Mouse (Mus musculus): ENCODE measurements around the gene Ttk. TPM values are rescaled to one million over a fixed set of nuclear protein-coding genes. Genes with fewer than 3 reads are reported as not detected.

Ttk gene
- 34.6 and 36.8 TPM in 2 replicates for polyA plus RNA-seq (2016; fragmentation: Nextera tagmentation; extraction: Ambion mirVana)

- H3K27me3 ChIP-seq = no peaks in the 10 kb centered on the region
- peaks cover 14% of the 10 kb centered on the region for H3K4me1 ChIP-seq
- peak within 1 kb of the TSS; percentile 60 for H3K4me2 ChIP-seq (replicated peaks)
- no peaks in the 10 kb centered on the region for H3K9me3 ChIP-seq
- peak within 1 kb of the TSS; percentile 95 for H3K27ac ChIP-seq (replicated peaks)
- no peaks in the 10 kb centered on the region for H3K36me3 ChIP-seq
- 1% methylated on average over 38 of the region's 38 CpGs for WGBS
- peak within 1 kb of the TSS; percentile 85 for H3K4me3 ChIP-seq
- peak within 1 kb of the TSS; percentile 78 for H3K9ac ChIP-seq (replicated peaks)
- peak; percentile 99 for ATAC-seq (ENCODE audit: low FRiP score, low read depth)
Observed at GRCm38 (mm10) chr9:83833811-83834747, at the start of gene Ttk. Gene Ttk (plus strand): TSS chr9:83834689.

- Histone ChIP-seq H3K4me2 (replicated peaks) (no peak overlapping the region), H3K4me3 (no peak overlapping the region), H3K36me3 (peaks cover 39% of the 10 kb centered on the region), H3K9me3 (no peaks in the 10 kb centered on the region), H3K9ac (replicated peaks) (no peak overlapping the region), H3K27me3 (no peaks in the 10 kb centered on the region), H3K27ac (replicated peaks) (no peak overlapping the region), H3K4me1 (no peaks in the 10 kb centered on the region)
- no peak for ATAC-seq (ENCODE audit: low FRiP score, low read depth)
- 42% methylated on average over 1 of the region's 1 CpGs for whole genome bisulfite sequencing
Observed at GRCm38 (mm10) chr9:83785501-83785900, 49.0 kb upstream of the Ttk start.

DNA sequence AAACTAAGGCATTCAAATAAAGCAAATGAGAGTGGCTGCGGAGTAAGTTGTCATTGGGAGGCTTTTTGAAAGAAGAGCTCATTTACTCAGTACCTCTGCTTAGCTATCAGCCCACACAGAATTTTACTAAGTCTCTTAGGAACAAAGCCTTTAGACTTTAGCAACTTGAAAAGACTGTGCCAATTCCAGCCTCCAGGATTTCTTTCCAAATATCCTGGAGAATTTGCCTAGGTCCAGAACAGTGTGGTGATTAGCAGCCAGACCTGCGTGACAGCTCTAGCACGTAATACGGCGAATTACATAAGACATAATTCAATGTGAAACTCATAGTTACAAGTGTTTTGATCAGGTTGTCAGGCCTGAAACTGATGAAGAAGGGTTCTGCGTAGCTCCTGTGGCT, 45.2 kb upstream of the Ttk start:
- no peak overlapping the region for H3K4me2 ChIP-seq (replicated peaks)
- H3K9ac ChIP-seq (replicated peaks) = no peak overlapping the region
- H3K27ac ChIP-seq (replicated peaks) = no peak overlapping the region
- H3K36me3 ChIP-seq = 0 out of 2 replicates have a peak, but pooled peaks cover 22% of the 10 kb centered on the region
- H3K4me3 ChIP-seq = no peak overlapping the region
- no peaks in the 10 kb centered on the region for H3K9me3 ChIP-seq
- H3K27me3 ChIP-seq = no peaks in the 10 kb centered on the region
- no peaks in the 10 kb centered on the region for H3K4me1 ChIP-seq
- WGBS = 91% methylated on average over 6 of the region's 6 CpGs
- ATAC-seq (ENCODE audit: low FRiP score, low read depth) = no peak

- no peak overlapping the region for H3K4me2 ChIP-seq (replicated peaks)
- 0 out of 2 replicates have a peak, but pooled peaks cover 5% of the 10 kb centered on the region for H3K36me3 ChIP-seq
- H3K4me3 ChIP-seq = no peak overlapping the region
- WGBS = 92% methylated on average over 7 of the region's 7 CpGs
- no peak overlapping the region for H3K9ac ChIP-seq (replicated peaks)
- H3K4me1 ChIP-seq = no peaks in the 10 kb centered on the region
- H3K27me3 ChIP-seq = no peaks in the 10 kb centered on the region
- no peak for ATAC-seq (ENCODE audit: low FRiP score, low read depth)
- H3K9me3 ChIP-seq = no peaks in the 10 kb centered on the region
- no peak overlapping the region for H3K27ac ChIP-seq (replicated peaks)
Observed at GRCm38 (mm10) chr9:83796875-83797274, 37.6 kb upstream of the Ttk start.

- 84% methylated on average over 8 of the region's 8 CpGs for WGBS
- 0 out of 2 replicates have a peak, but pooled peaks cover 4% of the 10 kb centered on the region for H3K4me1 ChIP-seq
- no peaks in the 10 kb centered on the region for H3K27me3 ChIP-seq
- H3K36me3 ChIP-seq = 0 out of 2 replicates have a peak, but pooled peaks cover 5% of the 10 kb centered on the region
- H3K9ac ChIP-seq (replicated peaks) = no peak overlapping the region
- H3K9me3 ChIP-seq = no peaks in the 10 kb centered on the region
- ATAC-seq (ENCODE audit: low FRiP score, low read depth) = no peak
- no peak overlapping the region for H3K4me3 ChIP-seq
- no peak overlapping the region for H3K4me2 ChIP-seq (replicated peaks)
- H3K27ac ChIP-seq (replicated peaks) = no peak overlapping the region
Observed at GRCm38 (mm10) chr9:83797898-83798297, 36.6 kb upstream of the Ttk start.

DNA sequence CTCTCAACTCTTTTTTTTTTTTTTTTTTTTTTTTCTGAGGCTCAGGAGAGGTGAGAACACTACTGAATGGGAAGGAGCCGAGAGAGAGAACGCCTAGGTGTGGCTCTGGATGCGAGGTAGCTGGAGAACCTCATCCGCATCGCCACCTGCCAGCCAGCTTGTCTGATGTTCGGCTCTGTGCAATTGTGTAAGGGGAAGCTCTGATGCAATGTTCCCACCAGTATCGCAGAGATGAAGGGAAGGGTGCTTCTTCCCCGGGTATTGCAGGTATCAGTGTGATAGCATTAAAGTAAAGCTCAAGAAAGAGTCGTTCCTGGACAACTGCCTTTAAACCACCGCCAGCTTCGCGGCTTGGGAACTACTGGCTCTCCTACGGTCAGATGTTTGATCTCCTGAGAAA, 30.1 kb upstream of the Ttk start:
- Histone ChIP-seq H3K4me1 (peaks cover 27% of the 10 kb centered on the region), H3K27ac (replicated peaks) (no peak overlapping the region), H3K27me3 (peaks cover 8% of the 10 kb centered on the region), H3K9me3 (no peaks in the 10 kb centered on the region), H3K4me3 (peak overlapping the region; percentile 75), H3K9ac (replicated peaks) (peak overlapping the region; percentile 76; the same call in 1 of the 2 replicates), H3K4me2 (replicated peaks) (peak overlapping the region; percentile 84), H3K36me3 (0 out of 2 replicates have a peak, but pooled peaks cover 5% of the 10 kb centered on the region)
- ATAC-seq (ENCODE audit: low FRiP score, low read depth) = no peak
- WGBS = 60% methylated on average over 13 of the region's 13 CpGs

DNA sequence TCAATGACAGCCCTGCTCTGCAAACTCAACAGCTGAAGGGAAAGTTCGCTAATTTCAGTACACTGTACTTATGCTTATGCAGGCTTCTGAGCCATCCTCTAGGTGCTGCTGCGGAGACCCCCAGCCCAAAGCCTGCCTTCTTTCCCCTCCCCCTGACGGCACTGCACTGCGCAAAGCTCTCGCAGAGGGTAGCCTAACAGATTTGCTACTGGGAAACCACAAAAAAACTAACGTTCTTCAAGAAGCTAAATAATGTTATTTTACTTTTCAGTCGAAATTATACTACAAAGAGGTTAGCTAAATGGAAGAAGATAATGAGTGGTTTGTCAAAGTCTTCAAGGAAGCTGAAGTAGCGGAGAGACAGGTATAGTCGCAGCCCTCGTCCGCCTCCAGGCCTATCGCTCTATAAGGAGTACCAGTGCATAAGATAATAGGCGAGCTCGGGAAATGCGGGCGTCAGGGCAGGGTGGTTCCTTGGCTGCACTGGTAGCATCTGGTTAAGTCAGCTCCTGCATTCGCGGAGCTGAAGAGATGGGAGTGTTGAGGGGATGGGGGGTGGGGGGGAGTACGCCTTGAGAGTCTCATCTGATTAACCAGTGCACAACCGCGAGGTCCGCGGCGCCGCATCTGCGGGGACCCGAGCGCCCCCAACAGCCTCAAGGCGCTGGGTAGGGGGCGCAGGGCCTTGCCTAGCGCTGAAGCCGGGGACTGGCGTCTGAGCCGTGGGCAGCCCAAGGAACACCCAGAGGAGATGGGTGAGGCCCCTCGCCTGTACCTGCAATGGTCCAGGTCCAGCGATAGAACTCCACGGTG, 29.1 kb upstream of the Ttk start:
- peak overlapping the region; percentile 75 for H3K4me3 ChIP-seq
- H3K4me1 ChIP-seq = peaks cover 27% of the 10 kb centered on the region
- H3K9me3 ChIP-seq = no peaks in the 10 kb centered on the region
- peak overlapping the region; percentile 76 for H3K9ac ChIP-seq (replicated peaks)
- H3K27ac ChIP-seq (replicated peaks) = peak overlapping the region; percentile 94
- ATAC-seq (ENCODE audit: low FRiP score, low read depth) = peak; percentile 86
- peaks cover 8% of the 10 kb centered on the region for H3K27me3 ChIP-seq
- H3K36me3 ChIP-seq = no peaks in the 10 kb centered on the region
- peak overlapping the region; percentile 84 for H3K4me2 ChIP-seq (replicated peaks)
- under 1% methylated on average over 37 of the region's 37 CpGs for WGBS

- Histone ChIP-seq H3K9ac (replicated peaks) (peak within 1 kb of the TSS; percentile 76), H3K36me3 (no peaks in the 10 kb centered on the region), H3K27me3 (peaks cover 8% of the 10 kb centered on the region), H3K9me3 (no peaks in the 10 kb centered on the region), H3K4me1 (peaks cover 27% of the 10 kb centered on the region), H3K4me2 (replicated peaks) (peak within 1 kb of the TSS; percentile 84), H3K4me3 (peak within 1 kb of the TSS; percentile 75), H3K27ac (replicated peaks) (peak within 1 kb of the TSS; percentile 94)
- ATAC-seq (ENCODE audit: low FRiP score, low read depth) = peak; percentile 93
- 2% methylated on average over 56 of the region's 71 CpGs for WGBS
Observed at GRCm38 (mm10) chr9:83805977-83806815, 28.3 kb upstream of the Ttk start, which contains the start of gene Elovl4. Gene Elovl4 (minus strand): TSS chr9:83806277.

GRCm38 (mm10) chr9:83807562-83807961, 26.9 kb upstream of the Ttk start:
- peaks cover 8% of the 10 kb centered on the region for H3K27me3 ChIP-seq
- no peak overlapping the region for H3K4me3 ChIP-seq
- 7% methylated on average over 2 of the region's 2 CpGs for WGBS
- H3K9me3 ChIP-seq = no peaks in the 10 kb centered on the region
- no peak overlapping the region for H3K4me2 ChIP-seq (replicated peaks)
- H3K4me1 ChIP-seq = peaks cover 26% of the 10 kb centered on the region
- H3K9ac ChIP-seq (replicated peaks) = no peak overlapping the region
- no peaks in the 10 kb centered on the region for H3K36me3 ChIP-seq
- no peak overlapping the region for H3K27ac ChIP-seq (replicated peaks)
- no peak for ATAC-seq (ENCODE audit: low FRiP score, low read depth)

DNA sequence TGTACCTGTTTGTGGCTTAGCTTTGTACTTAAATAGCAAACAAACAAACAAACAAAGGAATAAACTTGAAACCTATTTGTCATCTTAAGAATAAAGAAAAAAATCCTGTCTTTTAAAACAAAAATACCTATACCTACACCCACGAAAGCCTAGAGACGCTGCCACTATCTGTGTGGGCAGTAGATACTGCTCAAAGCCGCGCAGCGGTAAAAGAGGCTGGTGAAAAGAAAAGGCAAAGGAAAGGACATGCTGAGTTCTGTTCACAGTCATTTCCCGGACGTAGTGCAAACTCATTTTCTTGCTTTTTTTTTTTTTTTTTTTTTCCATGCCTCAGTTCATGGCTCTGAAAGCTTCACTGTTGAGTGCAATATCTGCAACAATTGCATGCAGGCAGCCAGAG, 15.3 kb upstream of the Ttk start:
- H3K4me2 ChIP-seq (replicated peaks) = no peak overlapping the region
- H3K27ac ChIP-seq (replicated peaks) = no peak overlapping the region
- no peaks in the 10 kb centered on the region for H3K9me3 ChIP-seq
- no peak overlapping the region for H3K4me3 ChIP-seq
- H3K9ac ChIP-seq (replicated peaks) = no peak overlapping the region
- ATAC-seq (ENCODE audit: low FRiP score, low read depth) = no peak
- WGBS = 67% methylated on average over 7 of the region's 7 CpGs
- no peaks in the 10 kb centered on the region for H3K4me1 ChIP-seq
- no peaks in the 10 kb centered on the region for H3K27me3 ChIP-seq
- no peaks in the 10 kb centered on the region for H3K36me3 ChIP-seq

DNA sequence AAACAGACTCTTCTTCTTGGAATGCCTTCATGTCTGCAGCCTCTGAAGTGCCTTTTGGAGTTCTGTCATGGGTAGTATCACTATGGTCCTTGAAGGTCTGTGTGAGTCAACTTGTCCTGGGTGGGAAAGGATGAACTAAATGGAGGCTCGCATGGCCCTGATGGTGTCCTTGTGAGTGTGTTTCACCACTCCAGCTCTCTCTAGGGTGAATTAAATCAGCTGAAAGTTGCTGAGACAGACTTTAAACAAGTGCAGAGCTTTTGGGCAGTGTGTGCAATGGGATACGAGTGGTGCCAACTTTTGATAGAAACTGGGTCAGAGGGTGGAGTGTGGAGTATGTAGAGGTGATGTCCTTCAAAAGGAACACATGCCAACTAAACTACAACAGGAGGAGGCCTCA, 13.5 kb upstream of the Ttk start:
- 96% methylated on average over 2 of the region's 2 CpGs for WGBS
- H3K4me3 ChIP-seq = no peak overlapping the region
- no peaks in the 10 kb centered on the region for H3K4me1 ChIP-seq
- ATAC-seq (ENCODE audit: low FRiP score, low read depth) = no peak
- H3K9me3 ChIP-seq = no peaks in the 10 kb centered on the region
- no peaks in the 10 kb centered on the region for H3K36me3 ChIP-seq
- no peak overlapping the region for H3K4me2 ChIP-seq (replicated peaks)
- no peaks in the 10 kb centered on the region for H3K27me3 ChIP-seq
- no peak overlapping the region for H3K27ac ChIP-seq (replicated peaks)
- H3K9ac ChIP-seq (replicated peaks) = no peak overlapping the region

Measured in midbrain, embryonic 12.5 days (tissue).